Mouse (Mus musculus) spleen, postnatal 14 days (tissue): ENCODE data around the gene Tmem143.
"Not testable (repeated sequence)": the region's sequence is repeated elsewhere in the genome, so short reads cannot be mapped to it uniquely, and the experiment has no call there.

ENCODE experiments used
- DNase-seq, 2 experiments: peaks; one replicate each; pipeline ENCODE4 v3.0.0; 2021 to 2022; ENCODE audit warnings: low spot score in 2 of 2

Gene Tmem143

GRCm38 (mm10) chr7:45922928-45923761, 26.4 kb downstream of the Tmem143 start:
- DNase-seq, result peak; percentile 80 to 86

GRCm38 (mm10) chr7:45923762-45924428, 27.2 kb downstream of the Tmem143 start, which contains the start of gene Ccdc114:
Gene Ccdc114, plus strand, starts transcription at chr7:45924072.
- DNase-seq, result peak in 1 of 2 experiments; percentile 53

GRCm38 (mm10) chr7:45924429-45924816, 27.7 kb downstream of the Tmem143 start:
- DNase-seq, result no peak

- no peak for DNase-seq
These were observed 32.0 kb downstream of the Tmem143 start for GRCm38 (mm10) chr7:45928626-45929295.

GRCm38 (mm10) chr7:45929688-45930087, 32.9 kb downstream of the Tmem143 start:
- no peak for DNase-seq

- DNase-seq, result not testable (repeated sequence)
These were observed 37.0 kb downstream of the Tmem143 start for GRCm38 (mm10) chr7:45933766-45934165.

- peak in 1 of 2 experiments; percentile 62 for DNase-seq
These were observed 38.4 kb downstream of the Tmem143 start for GRCm38 (mm10) chr7:45935114-45935513.

GRCm38 (mm10) chr7:45939836-45940235, 43.1 kb downstream of the Tmem143 start:
- DNase-seq, result no peak

GRCm38 (mm10) chr7:45941986-45942385, 45.2 kb downstream of the Tmem143 start:
- no peak for DNase-seq

GRCm38 (mm10) chr7:45943280-45943679, 46.5 kb downstream of the Tmem143 start:
- DNase-seq, result not testable (repeated sequence)

- DNase-seq, result no peak
These were observed 52.3 kb downstream of the Tmem143 start for GRCm38 (mm10) chr7:45949061-45949460.

GRCm38 (mm10) chr7:45956611-45957010, 59.9 kb downstream of the Tmem143 start:
- DNase-seq, result no peak
